Mouse (Mus musculus): ENCODE measurements around the gene Elf2.

DNA sequence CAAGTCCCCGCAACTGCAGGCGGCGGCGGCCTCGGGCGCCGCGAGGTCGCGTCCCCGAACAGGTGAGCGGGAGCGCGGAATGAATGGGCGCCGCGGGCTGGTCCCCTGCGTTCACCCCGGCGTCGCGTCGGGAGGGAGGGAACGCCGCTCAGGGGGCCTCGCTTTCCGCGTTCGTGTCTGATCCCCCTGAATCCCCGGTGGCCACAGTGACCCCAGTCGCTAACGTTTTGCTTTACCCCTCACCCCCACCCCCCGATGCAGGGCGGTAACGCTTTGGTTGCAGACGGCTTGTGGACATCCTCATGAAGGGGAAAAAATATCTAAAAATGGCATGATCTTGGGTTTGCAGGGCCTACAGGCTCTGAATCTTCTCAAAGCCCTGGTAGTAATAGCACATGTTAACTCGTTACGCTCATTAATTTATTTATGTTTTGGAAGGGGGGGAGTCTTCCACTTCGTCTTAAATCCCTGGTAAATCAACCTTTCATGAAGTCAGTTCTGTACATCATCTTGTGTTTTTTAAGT is 115.2 kb downstream of the Elf2 start:
- TF ChIP-seq CTCF (IDR thresholded peaks at IDR 0.05; ENCODE audit: low read depth, low read length) (no peak), TAL1 (conservative IDR thresholded peaks at IDR 0.05; ENCODE audit: low read depth, low read length) (no peak), GATA1 (IDR thresholded peaks at IDR 0.05; ENCODE audit: borderline replicate concordance, low read length) (no peak), POLR2AphosphoS5 (IDR thresholded peaks at IDR 0.05; ENCODE audit: insufficient replicate concordance, low read depth, low read length) (no peak)

All from G1E (cell line).